Mouse (Mus musculus) brain, embryonic 14.5 days (tissue): ENCODE measurements around the gene Nedd8. TPM values are rescaled to one million over a fixed set of nuclear protein-coding genes. Genes with fewer than 3 reads are reported as not detected.

Experiments
- DNase-seq: peaks from one replicate; pipeline ENCODE4 v3.0.0-alpha.2; 2011; ENCODE audit warnings: low read depth
- CTCF ChIP-seq: fragments of 200-500 bp; IDR thresholded peaks from 2 replicates; pipeline ENCODE4 v1.5.1; 2012; ENCODE audit warnings: inconsistent platforms, mild to moderate bottlenecking, moderate library complexity, borderline replicate concordance; ENCODE audit not compliant: insufficient read depth, insufficient read length; ENCODE audit errors: extremely low read depth
- POLR2A ChIP-seq: fragments of 200-500 bp; IDR thresholded peaks from 2 replicates; pipeline ENCODE4 v1.6.1; 2012; ENCODE audit warnings: mild to moderate bottlenecking, inconsistent platforms, borderline replicate concordance; ENCODE audit not compliant: poor library complexity, insufficient read depth, insufficient read length, severe bottlenecking; ENCODE audit errors: extremely low read depth
- polyA plus RNA-seq: library from polyadenylated mRNA; depleted of rRNA; stranded (reverse); fragments of >200 nt; gene quantifications from 2 replicates; pipeline ENCODE4 v1.2.3, GENCODE M21; 2012; rRNA removed

Nedd8 gene
- polyA plus RNA-seq = 351 and 412 TPM in 2 replicates

DNA sequence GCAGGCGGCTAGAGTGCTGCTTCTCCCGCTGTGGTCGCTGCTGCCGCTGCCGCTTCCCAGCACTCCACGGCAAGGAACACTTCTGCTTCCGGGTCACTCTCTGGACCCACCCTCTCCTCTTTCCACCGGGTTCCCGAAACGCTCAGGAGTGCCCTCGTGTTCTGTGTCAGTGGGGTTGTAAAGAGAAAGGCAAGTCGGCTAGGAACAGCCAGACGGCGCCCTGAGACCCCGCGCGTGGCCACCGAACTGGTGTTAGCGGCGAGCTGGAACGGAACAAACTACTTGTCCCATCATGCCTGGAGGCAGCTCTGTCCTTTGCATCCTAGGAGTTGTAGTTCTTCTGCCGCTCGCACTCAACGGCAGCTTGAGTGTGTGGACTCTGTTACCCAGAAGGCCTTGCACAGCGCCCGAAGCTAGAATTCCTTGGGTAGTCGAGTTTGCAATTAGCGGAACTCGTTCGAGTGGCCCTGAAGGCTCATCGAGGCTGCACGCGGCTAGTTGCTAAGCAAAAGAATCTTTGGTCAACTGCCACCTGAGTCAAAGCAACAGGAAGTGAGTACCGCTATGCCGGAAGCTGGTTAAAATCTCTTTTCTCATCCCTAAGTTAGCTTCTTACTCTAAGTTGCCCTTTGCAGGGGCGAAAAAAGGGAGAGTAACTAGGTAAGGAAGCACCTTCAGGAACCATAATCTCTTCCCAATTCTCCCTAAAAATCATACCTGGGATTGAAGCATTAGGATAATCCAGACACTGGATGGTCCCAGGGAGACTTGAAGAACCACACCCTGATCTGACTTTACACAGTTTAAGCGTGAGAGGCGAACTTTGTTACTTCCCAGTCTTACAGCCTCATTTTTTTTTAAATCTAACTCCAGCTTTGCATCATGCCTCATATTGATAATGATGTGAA is at the start of gene Nedd8, which contains the start of gene Gmpr2:
Gene Nedd8, minus strand, starts transcription at position 292 of the 908 bp plus-strand sequence.
Gene Gmpr2, plus strand, starts transcription at position 109 of the 908 bp plus-strand sequence.
- TF ChIP-seq POLR2A (peak; percentile 30; the same call in 1 of the 2 replicates), CTCF (no peak)
- DNase-seq = peak; percentile 99

DNA sequence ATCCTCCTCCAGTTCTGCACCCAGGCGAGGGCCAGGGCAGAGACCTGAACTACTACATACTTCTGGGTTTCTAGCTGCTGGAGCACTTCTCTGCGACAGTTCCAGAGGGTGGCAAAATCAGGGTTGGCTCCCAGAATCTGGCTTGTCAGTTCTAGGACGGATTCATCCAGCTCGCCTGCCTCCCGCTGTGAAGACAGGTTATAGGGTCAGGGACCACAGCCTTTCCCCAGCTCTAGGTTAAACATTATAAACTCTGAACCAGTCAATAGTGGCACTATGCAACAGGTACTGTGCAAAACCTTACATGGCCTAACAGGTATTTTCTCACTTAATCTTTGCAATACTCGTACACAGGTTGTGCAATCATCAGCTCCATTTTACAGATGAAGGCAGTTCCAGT is 49.2 kb upstream of the Nedd8 start:
- TF ChIP-seq POLR2A (no peak), CTCF (no peak)
- DNase-seq = no peak

DNA sequence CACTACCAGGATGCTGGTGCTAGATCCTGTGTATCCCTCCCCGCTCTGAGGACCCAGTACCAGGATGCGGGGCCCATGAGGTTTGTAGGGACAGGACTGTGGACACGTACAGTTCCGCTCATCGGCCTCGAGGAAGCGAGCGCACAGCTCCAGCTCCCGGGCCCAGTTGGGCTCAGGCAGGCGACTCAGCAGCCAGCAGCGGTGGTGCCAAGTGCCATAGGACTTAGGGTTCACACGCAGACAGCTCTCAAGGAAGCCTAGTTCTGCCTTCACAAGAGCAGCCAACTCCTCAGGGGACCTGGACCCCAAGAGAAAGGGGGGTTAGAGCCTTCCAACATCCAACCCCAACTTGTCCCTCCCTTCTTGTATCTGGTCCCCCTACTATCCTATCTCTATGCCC is 48.7 kb upstream of the Nedd8 start:
- no peak for DNase-seq
- TF ChIP-seq CTCF (no peak), POLR2A (no peak)

DNA sequence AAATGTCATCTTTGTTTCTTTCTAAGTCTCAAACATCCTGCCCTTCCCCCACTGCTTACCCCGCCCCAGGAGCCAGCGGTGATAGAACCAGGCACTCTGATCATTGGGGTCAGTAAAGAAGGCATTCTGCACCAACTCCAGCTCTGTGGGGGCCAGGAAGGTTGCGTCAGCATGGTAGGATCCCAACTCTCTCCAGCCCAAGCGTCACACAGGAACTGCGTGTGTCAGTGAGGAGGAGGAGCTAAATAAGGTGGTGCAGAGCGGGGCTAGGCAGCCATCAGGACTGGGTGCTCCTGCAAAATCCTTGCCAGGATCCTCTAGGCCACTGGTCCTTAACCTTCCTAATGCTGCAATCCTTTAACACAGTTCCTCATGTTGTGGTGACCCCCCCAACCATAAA is 47.8 kb upstream of the Nedd8 start:
- TF ChIP-seq POLR2A (no peak), CTCF (no peak)
- DNase-seq = no peak

DNA sequence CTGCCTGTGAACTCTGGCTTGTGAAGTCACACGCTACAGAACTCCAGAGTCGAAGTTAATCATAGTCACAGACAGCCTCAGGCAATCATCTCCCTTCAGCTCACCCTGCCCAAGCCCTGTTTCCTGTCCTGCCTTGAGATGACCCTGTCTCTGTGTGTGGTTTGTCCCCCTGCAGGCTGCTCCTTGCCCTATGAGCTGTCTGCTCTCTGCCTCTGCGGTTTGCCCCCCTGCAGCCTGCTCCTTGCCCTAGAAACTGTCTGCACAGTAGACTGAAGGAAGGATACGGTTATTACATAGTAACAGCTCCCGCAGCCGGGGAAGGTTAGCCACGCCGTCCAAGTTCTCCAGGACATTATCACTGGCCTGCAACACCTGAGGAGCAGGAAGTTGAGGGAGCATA is 45.0 kb upstream of the Nedd8 start:
- DNase-seq = no peak
- TF ChIP-seq CTCF (no peak), POLR2A (no peak)

DNA sequence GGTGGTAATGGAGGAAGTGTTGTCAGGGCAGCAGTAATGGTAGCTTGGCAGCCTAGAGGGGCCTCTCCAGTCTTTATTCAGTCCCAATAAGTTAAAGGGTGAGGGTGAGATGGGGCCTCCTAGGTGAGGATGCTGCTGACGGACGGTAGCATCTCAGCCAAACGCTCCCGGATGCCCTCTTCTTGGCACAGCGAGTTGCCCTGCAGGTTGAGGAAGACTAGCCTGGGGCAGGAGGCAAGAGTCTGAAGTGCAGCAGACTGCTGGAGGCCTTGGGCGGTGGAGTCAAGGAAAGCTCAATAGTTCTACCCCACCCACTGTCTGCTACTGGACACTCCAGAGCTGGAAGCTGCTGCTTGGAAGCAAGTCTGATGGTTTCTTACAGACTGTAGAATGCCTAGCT is 44.3 kb upstream of the Nedd8 start:
- no peak for TF ChIP-seq POLR2A
- DNase-seq = no peak

DNA sequence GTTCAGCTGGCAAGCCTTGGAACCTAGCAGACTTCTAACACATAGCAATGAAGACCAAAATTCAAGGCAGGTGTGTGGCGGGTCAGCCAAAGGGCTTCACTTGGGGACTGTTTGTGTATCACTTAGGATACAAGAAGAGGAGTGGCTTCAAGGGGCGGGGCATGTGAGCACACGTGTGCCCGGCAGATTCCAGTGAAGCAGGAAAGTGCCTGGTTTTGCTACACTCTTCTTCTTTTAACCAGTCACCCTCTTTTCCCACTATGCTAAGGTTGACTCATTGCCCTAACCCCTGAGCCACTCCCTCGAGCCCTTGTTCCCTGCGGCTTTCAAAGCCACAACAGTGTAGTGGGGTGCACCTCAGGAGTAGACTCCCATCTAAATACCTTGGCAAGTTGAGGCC is 43.0 kb upstream of the Nedd8 start:
- TF ChIP-seq POLR2A = no peak
- no peak for TF ChIP-seq CTCF
- no peak for DNase-seq

DNA sequence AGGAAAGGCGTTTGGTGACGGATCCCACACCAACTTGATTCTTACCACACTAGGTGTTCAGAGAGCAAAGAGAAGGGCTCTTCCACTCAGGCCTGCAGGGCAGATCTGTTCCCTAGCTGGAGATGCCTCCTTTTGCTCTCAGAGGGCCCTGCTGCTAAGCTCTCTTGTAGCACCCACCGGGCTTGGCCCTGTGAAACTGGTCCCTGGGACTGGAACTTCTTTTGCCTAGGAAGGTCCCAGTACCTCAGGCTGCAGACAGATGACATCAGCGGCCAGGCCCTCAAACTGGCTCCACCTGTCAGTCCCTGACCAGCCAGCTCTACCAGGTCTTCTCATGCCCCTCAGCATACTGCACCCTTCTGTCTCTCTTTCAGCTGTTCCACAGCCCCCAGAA is 41.8 kb upstream of the Nedd8 start, which contains the start of gene Tgm1:
Gene Tgm1, minus strand, starts transcription at position 198 of the 394 bp plus-strand sequence.
- DNase-seq = no peak
- TF ChIP-seq CTCF (no peak), POLR2A (no peak)

DNA sequence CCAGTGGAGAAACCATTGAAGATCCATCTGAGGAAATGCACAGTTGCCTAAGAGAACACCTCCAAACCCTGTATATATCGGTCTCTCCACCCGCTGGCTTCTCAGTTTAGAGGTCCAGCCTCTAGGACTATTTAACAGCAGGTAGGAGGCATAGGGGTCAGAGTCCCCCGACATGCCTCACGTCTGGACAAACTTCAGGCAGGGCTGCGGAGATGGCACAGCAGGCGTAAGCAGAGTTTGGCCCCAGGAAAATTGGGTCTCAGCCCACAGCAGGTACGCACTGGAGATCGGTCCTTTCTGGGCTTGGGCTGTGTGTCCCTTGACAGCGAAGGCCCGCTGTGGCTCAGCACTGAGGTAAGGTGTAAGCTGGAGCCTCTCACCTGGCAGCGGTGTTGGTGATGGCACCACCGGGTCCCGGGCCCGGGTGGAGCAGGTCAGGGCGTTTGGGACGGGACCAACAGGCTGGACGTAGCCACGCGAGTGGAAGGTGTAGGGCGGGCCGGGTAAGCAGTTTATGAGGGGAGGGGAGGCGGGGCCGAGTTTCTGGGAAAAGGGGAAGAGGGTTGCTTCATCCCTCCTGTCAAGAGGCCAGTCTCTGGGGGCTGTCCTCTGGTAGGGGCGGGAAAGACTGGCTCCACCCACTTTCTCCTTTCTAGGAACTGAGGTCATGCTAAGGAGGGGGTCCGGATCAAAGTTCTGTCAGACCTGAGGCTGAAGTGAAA is 41.2 kb upstream of the Nedd8 start:
- TF ChIP-seq CTCF (no peak), POLR2A (no peak)
- no peak for DNase-seq

DNA sequence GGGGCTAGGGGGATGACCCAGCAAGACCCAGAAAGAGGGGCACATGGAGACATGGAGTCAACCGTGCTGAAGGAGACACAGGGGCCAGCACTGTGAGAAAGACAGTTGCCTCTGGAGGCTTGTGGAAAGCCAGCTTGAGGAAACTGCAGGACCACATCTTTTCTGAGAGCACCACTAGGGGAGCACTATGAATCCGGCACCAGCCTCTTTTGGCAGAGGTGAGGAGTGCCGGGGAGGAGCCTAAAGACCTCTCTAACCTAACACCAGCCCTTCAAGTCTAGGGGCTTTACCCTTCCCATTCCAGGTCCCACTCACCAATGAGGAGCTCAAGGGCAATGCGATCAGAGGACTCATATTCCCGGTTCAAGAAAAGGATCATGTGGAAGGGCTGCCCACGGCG is 39.9 kb upstream of the Nedd8 start:
- DNase-seq = no peak
- TF ChIP-seq POLR2A (no peak), CTCF (no peak)

DNA sequence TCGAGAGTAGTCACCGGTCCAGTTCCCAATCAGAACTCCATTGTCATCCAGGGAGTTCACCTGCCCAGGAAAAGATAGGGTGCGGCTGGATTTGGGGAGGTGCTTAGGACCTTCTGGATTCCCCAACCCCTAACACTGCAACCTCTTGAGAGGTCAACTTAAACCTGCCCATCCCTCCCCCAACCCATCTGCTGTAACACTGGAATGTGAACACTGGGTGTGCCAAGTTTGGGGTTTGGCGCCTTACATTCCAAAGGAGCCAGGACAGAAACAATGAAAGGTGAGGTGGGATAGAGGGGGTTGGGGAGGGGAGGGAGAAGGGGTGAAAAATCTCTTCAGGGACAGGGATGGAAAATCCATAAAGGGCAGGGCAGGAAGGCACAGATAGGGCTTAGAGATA is 37.6 kb upstream of the Nedd8 start:
- no peak for TF ChIP-seq CTCF
- TF ChIP-seq POLR2A = no peak
- no peak for DNase-seq
